Mouse (Mus musculus): ENCODE results near the gene Wdr11.

DNA sequence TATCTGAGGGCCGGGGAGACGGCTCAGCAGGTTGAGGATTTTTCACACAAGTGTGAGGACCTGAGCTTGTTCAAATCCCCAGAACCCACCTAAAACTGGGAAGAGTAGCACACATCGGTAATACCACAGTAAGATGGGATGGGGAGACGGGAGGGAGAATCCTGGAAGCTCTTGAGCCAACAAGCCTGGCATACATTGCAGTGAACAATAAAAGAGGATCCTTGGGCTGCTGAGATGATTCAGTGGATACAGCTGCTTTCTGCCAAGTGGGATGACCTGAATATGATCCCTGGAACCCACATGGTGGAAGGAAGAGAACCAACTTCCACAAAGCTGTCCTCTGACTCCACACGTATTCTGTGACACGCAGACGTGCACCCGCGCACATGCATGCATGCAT lies 68.9 kb downstream of the Wdr11 start:
- no peak for TF ChIP-seq CTCF (IDR thresholded peaks at IDR 0.05; ENCODE audit: insufficient read depth, low read depth, low read length)
- no peak for TF ChIP-seq POLR2A (IDR thresholded peaks at IDR 0.05; ENCODE audit: insufficient read depth, low read depth, low read length)

All from olfactory bulb, adult 2 months (tissue).